Mouse (Mus musculus) MEL (cell line): ENCODE data around the gene Dcaf10. TPM values are rescaled to one million over a fixed set of nuclear protein-coding genes. Genes with fewer than 3 reads are reported as not detected.
"Not testable (repeated sequence)": the region's sequence is repeated elsewhere in the genome, so short reads cannot be mapped to it uniquely, and the experiment has no call there.

Experiments
- DNase-seq: peaks from one replicate; pipeline ENCODE4 v3.0.0; 2011; ENCODE audit warnings: low read depth, low spot score
- H3K27ac ChIP-seq: 2 replicates; pipeline ENCODE4 v1.5.1; 2012; ENCODE audit warnings: low read depth, mild to moderate bottlenecking, control low read depth, low read length, moderate library complexity; ENCODE audit not compliant: control insufficient read depth
- H3K27me3 ChIP-seq, 2 experiments: fragments of 150-350 bp in 1 of 2; sonication (generic) in 1 of 2; 2 replicates each; pipeline ENCODE4 v1.6.1; 2012; ENCODE audit warnings: low read length in 2 of 2, mild to moderate bottlenecking in 2 of 2, improper control_type of control experiment in 1 of 2, moderate library complexity in 1 of 2; ENCODE audit not compliant: insufficient read depth in 2 of 2, control insufficient read depth in 1 of 2
- H3K36me3 ChIP-seq, 2 experiments: 2 replicates each; pipeline ENCODE4 v1.6.1; 2012 to 2014; ENCODE audit warnings: low read length in 2 of 2, improper control_type of control experiment in 1 of 2, inconsistent platforms in 1 of 2, mild to moderate bottlenecking in 1 of 2; ENCODE audit not compliant: insufficient read depth in 2 of 2, control insufficient read depth in 1 of 2
- H3K4me1 ChIP-seq, 2 experiments: fragments of 150-350 bp in 1 of 2; sonication (generic) in 1 of 2; 2 replicates each; pipeline ENCODE4 v1.6.1; 2012; ENCODE audit warnings: low read length in 2 of 2, improper control_type of control experiment in 1 of 2, mild to moderate bottlenecking in 1 of 2; ENCODE audit not compliant: insufficient read depth in 2 of 2, control insufficient read depth in 1 of 2
- H3K4me3 ChIP-seq, 2 experiments: fragments of 150-350 bp in 1 of 2; sonication (generic) in 1 of 2; 2 replicates each; pipeline ENCODE4 v1.5.1; 2012; ENCODE audit warnings: low read depth in 2 of 2, low read length in 2 of 2, mild to moderate bottlenecking in 2 of 2, moderate library complexity in 2 of 2, control low read depth in 1 of 2, improper control_type of control experiment in 1 of 2; ENCODE audit not compliant: control insufficient read depth in 1 of 2, insufficient read depth in 1 of 2
- H3K79me2 ChIP-seq: 2 replicates; pipeline ENCODE4 v1.6.1; 2012; ENCODE audit warnings: mild to moderate bottlenecking, low read length, moderate library complexity; ENCODE audit not compliant: control insufficient read depth, poor library complexity, insufficient read depth
- H3K9ac ChIP-seq: 2 replicates; pipeline ENCODE4 v1.6.1; 2012; ENCODE audit warnings: low read depth, mild to moderate bottlenecking, control low read depth, low read length, moderate library complexity; ENCODE audit not compliant: control insufficient read depth, poor library complexity, severe bottlenecking
- H3K9me3 ChIP-seq: fragments of 150-350 bp; sonication (generic); replicated peaks from 2 replicates; pipeline ENCODE4 v1.6.1; 2012; ENCODE audit warnings: mild to moderate bottlenecking, low read length, improper control_type of control experiment, moderate library complexity; ENCODE audit not compliant: insufficient read depth
- CTCF ChIP-seq, 3 experiments: IDR thresholded peaks in 2 of 3; conservative IDR thresholded peaks in 1 of 3; 2 replicates each; pipeline ENCODE4 v1.5.1; 2011 to 2012; ENCODE audit warnings: low read length in 3 of 3, low read depth in 2 of 3, mild to moderate bottlenecking in 2 of 3, improper control_type of control experiment in 1 of 3, inconsistent platforms in 1 of 3, mixed read lengths in 1 of 3, moderate library complexity in 1 of 3; ENCODE audit not compliant: control insufficient read depth in 1 of 3, insufficient read depth in 1 of 3, poor library complexity in 1 of 3, severe bottlenecking in 1 of 3
- EP300 ChIP-seq, 2 experiments: IDR thresholded peaks; 2 replicates each; pipeline ENCODE4 v1.6.1; 2011; ENCODE audit warnings: improper control_type of control experiment in 2 of 2, low read length in 2 of 2, low read depth in 1 of 2, mild to moderate bottlenecking in 1 of 2
- HCFC1 ChIP-seq: IDR thresholded peaks from 2 replicates; pipeline ENCODE4 v1.6.1; 2012; ENCODE audit warnings: low read depth, mild to moderate bottlenecking, inconsistent platforms, low read length, improper control_type of control experiment, moderate library complexity
- MAZ ChIP-seq: IDR thresholded peaks from 2 replicates; pipeline ENCODE4 v1.6.1; 2012; ENCODE audit warnings: low read depth, mild to moderate bottlenecking, inconsistent platforms, low read length, improper control_type of control experiment
- MEF2A ChIP-seq: IDR thresholded peaks from 2 replicates; pipeline ENCODE4 v1.6.1; 2014; ENCODE audit warnings: low read depth, mild to moderate bottlenecking, inconsistent platforms, low read length, improper control_type of control experiment; ENCODE audit not compliant: poor library complexity, insufficient replicate concordance, severe bottlenecking; ENCODE audit errors: extremely low read depth
- TBP ChIP-seq: IDR thresholded peaks from 2 replicates; pipeline ENCODE4 v1.8.0; 2011; ENCODE audit warnings: low read depth, low read length, improper control_type of control experiment
- polyA plus RNA-seq, 2 experiments: library from polyadenylated mRNA; stranded (reverse) in 1 of 2; unstranded in 1 of 2; fragments of >175 nt in 1 of 2; fragments of >200 nt in 1 of 2; gene quantifications; 2 replicates each; pipeline versions ENCODE4 v1.2.1 to v1.2.4; 2012; ENCODE audit warnings: low replicate concordance in 2 of 2, low read depth in 1 of 2; ENCODE audit not compliant: insufficient read length in 2 of 2, insufficient read depth in 1 of 2, missing spikeins in 1 of 2
- total RNA-seq: library from RNA; depleted of rRNA; stranded (reverse); fragments of 300-350 nt; gene quantifications from 2 replicates; pipeline ENCODE4 v1.2.3, GENCODE M21; 2012

Dcaf10 gene
- total and polyA plus RNA-seq, 3 experiments, result 7.6 to 10.7 TPM; not detected in 1

GRCm38 (mm10) chr4:45382133-45382532, 40.2 kb downstream of the Dcaf10 start:
- not testable (repeated sequence) for H3K27me3 ChIP-seq, H3K4me1 ChIP-seq, H3K4me3 ChIP-seq, H3K36me3 ChIP-seq, H3K9me3 ChIP-seq, H3K9ac ChIP-seq, H3K79me2 ChIP-seq, H3K27ac ChIP-seq, DNase-seq

GRCm38 (mm10) chr4:45387296-45387695, 45.4 kb downstream of the Dcaf10 start:
- H3K9me3 ChIP-seq, H3K4me3 ChIP-seq, H3K27me3 ChIP-seq, H3K4me1 ChIP-seq, H3K79me2 ChIP-seq, H3K9ac ChIP-seq, DNase-seq, H3K27ac ChIP-seq, H3K36me3 ChIP-seq: not testable (repeated sequence)

GRCm38 (mm10) chr4:45392099-45392498, 50.2 kb downstream of the Dcaf10 start:
- H3K79me2 ChIP-seq, result no peaks in the 10 kb centered on the region
- peaks cover 0 to 10% of the 10 kb centered on the region in 2 experiments; a peak in 2 of 4 replicates for H3K36me3 ChIP-seq
- TF ChIP-seq HCFC1 (no peak), CTCF (IDR thresholded peaks at IDR 0.05 in 2 of 3, conservative IDR thresholded peaks at IDR 0.05 in 1 of 3; ENCODE audit: control insufficient read depth in 1 of 3, insufficient read depth in 1 of 3, low read depth in 2 of 3, low read length in 3 of 3, poor library complexity in 1 of 3, severe bottlenecking in 1 of 3) (peak; percentile 20 to 27 (median 25); a peak in 5 of 6 replicates)
- no peak overlapping the region for H3K4me3 ChIP-seq
- H3K4me1 ChIP-seq, result peaks cover 0 to 16% of the 10 kb centered on the region in 2 experiments; a peak in 2 of 4 replicates
- no peak for DNase-seq
- no peak overlapping the region for H3K9ac ChIP-seq
- H3K27ac ChIP-seq, result no peak overlapping the region
- no peaks in the 10 kb centered on the region for H3K27me3 ChIP-seq
- H3K9me3 ChIP-seq, result no peaks in the 10 kb centered on the region

- peak overlapping the region; percentile 41 for H3K9ac ChIP-seq
- no peaks in the 10 kb centered on the region for H3K27me3 ChIP-seq
- H3K36me3 ChIP-seq, result peaks cover 0 to 10% of the 10 kb centered on the region in 2 experiments; a peak in 2 of 4 replicates
- no peak overlapping the region for H3K27ac ChIP-seq
- peaks cover 0 to 16% of the 10 kb centered on the region in 2 experiments; a peak in 2 of 4 replicates for H3K4me1 ChIP-seq
- no peaks in the 10 kb centered on the region for H3K79me2 ChIP-seq
- H3K9me3 ChIP-seq, result no peaks in the 10 kb centered on the region
- TF ChIP-seq MEF2A, result no peak
- no peak for TF ChIP-seq HCFC1
- no peak for TF ChIP-seq TBP
- TF ChIP-seq EP300 (IDR thresholded peaks at IDR 0.05; ENCODE audit: low read depth in 1 of 2, low read length in 2 of 2), result no peak
- 0 out of 2 replicates have a peak, but pooled peaks have one; percentile 55 for TF ChIP-seq MAZ
- H3K4me3 ChIP-seq, result peak overlapping the region; percentile 3 to 11; a peak in 2 of 4 replicates
- no peak for DNase-seq
These were observed 50.7 kb downstream of the Dcaf10 start for GRCm38 (mm10) chr4:45392572-45392971.
